Mouse (Mus musculus) spleen, adult 2 months (tissue): Measurements from ENCODE around the gene Prokr2.

Experiments
- CTCF ChIP-seq: fragments of 200-500 bp; IDR thresholded peaks from 2 replicates; pipeline ENCODE4 v1.5.1; 2011; ENCODE audit warnings: mild to moderate bottlenecking, inconsistent platforms; ENCODE audit not compliant: insufficient read depth, insufficient read length, insufficient replicate concordance; ENCODE audit errors: extremely low read depth
- POLR2A ChIP-seq: fragments of 200-500 bp; IDR thresholded peaks from 2 replicates; pipeline ENCODE4 v1.6.1; 2011; ENCODE audit warnings: low read depth, low read length, inconsistent platforms

DNA sequence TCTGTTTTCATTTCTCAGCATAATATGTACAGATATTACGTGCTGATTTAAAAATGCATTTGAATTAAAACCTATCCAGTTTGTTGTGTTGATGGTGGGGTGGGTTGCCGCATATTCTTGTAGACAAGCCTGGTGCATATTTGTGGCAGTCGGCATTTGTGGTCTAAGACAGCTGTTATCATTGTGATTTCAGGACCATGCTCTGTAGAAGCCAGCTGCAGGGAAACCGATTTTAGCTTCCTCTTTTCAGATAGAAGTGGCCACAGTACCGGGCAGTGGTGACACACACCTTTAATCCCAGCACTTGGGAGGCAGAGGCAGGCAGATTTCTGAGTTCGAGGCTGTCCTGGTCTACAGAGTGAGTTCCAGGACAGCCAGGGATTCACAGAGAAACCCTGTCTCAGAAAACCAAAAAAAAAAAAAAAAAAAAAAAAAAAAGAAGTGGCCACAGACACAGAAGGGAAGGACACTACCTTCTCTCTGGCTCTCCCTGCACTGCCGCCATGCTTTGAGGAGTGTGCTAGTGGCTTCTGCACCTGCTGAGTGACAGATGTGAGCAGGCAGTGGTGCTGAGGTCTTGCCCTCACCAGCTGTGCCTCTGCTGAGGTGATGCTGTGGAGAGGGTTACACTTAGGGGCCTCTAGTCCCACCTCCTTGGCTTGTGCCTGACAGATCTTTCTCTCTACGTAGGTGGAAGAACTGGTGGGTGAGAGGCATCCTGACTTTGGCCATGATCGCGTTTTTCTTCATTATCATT, 91.4 kb downstream of the Prokr2 start:
- no peak for TF ChIP-seq POLR2A
- TF ChIP-seq CTCF, result no peak
